Mouse (Mus musculus): ENCODE data around the gene 4931414P19Rik. TPM values are rescaled to one million over a fixed set of nuclear protein-coding genes. Genes with fewer than 3 reads are reported as not detected.

4931414P19Rik gene
- polyA plus RNA-seq, 1 experiment from 2014 or later = 7.7 TPM

DNA sequence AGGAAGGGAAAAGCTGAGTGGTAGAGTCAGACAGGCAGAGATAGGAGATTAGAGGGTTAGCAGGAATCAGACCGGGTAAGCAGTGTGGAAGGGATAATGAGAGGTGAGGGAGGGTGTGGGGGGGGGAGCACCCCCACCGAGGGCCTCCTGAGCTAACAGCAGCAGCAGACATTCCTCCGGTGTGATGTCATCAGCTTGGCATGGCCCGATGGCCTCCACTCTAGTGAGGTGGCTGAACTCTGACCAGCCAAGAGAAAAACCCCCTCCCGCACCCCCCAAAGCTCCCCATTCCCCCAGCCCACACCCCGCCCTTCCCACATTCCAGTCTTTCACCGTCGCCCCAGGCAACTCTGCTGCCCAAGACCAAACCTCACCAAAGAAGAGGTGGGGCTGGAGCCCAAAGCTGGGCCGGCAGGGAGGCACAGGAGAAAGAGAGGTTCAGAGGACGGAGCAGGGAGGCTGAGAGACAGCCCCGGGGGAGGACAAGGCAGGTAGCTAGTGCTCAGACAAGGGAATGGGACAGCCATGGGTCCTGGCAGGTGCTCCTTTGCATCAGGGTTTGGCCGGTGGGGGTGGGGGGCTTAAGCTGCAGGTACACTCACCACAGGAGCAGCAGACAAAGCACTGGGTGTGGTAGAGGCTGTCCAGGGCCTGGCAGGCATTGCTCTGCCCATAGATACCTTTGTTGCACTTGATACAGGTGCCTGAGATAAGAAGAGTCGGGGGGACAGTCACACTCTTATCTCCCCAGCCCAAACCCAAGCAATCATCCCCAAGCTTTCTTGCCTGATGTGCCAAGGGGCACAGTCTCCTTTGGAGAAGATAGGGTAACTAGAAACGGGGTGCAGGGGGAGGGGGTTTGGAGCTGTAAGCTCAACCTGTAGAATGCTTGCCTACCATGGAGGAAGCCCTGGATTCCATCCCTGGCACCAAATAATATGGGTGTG, 32.7 kb downstream of the 4931414P19Rik start:
- peaks cover 40% of the 10 kb centered on the region for H3K4me1 ChIP-seq (ENCODE audit: control insufficient read depth, insufficient read depth, low read length)
- peak overlapping the region; percentile 20 for H3K9ac ChIP-seq (ENCODE audit: low read depth, low read length)
- H3K4me3 ChIP-seq (ENCODE audit: low read length) = peak overlapping the region; percentile 95; the same call in 1 of the 2 replicates
- H3K27ac ChIP-seq (ENCODE audit: low read depth, low read length) = peak overlapping the region; percentile 65
- H3K27me3 ChIP-seq (ENCODE audit: control insufficient read depth, insufficient read depth, low read length) = no peaks in the 10 kb centered on the region
- H3K36me3 ChIP-seq (ENCODE audit: control insufficient read depth, insufficient read depth, low read length) = peaks cover 39% of the 10 kb centered on the region
- peak; percentile 5; the same call in 1 of the 2 replicates for ATAC-seq (ENCODE audit: low FRiP score, low TSS enrichment)
- H3K4me2 ChIP-seq (replicated peaks; ENCODE audit: low read depth, low read length) = peak overlapping the region; percentile 90
- WGBS = 14% methylated on average over 14 of the region's 14 CpGs
- H3K9me3 ChIP-seq (ENCODE audit: control insufficient read depth, low read length) = no peaks in the 10 kb centered on the region

DNA sequence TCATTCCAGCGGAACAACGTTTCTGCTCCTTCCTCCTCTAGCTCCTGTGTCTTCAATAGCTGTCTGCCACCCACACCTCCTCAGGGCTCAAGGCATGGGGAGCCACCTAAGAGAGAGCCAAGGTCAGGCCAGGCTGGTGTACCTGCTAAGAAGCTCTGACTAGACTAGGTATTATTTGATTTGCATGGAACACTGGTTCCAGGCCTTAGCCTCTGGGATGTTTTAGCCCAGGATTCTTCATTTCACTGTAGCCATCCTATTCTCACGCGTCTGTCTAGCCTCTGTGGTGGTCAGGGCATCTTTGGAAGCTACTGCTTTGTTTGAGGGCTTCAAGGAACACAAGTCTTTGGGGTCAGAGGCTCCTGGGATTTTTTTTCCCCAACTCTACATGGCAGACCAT, 33.7 kb downstream of the 4931414P19Rik start:
- Histone ChIP-seq H3K27me3 (ENCODE audit: control insufficient read depth, insufficient read depth, low read length) (no peaks in the 10 kb centered on the region), H3K4me3 (ENCODE audit: low read length) (no peak overlapping the region), H3K4me1 (ENCODE audit: control insufficient read depth, insufficient read depth, low read length) (peaks cover 40% of the 10 kb centered on the region), H3K36me3 (ENCODE audit: control insufficient read depth, insufficient read depth, low read length) (peaks cover 48% of the 10 kb centered on the region), H3K9me3 (ENCODE audit: control insufficient read depth, low read length) (no peaks in the 10 kb centered on the region), H3K9ac (ENCODE audit: low read depth, low read length) (no peak overlapping the region), H3K27ac (ENCODE audit: low read depth, low read length) (peak overlapping the region; percentile 65; the same call in 1 of the 2 replicates), H3K4me2 (replicated peaks; ENCODE audit: low read depth, low read length) (no peak overlapping the region; the same call in 1 of the 2 replicates)
- WGBS = 68% methylated on average over 4 of the region's 4 CpGs
- ATAC-seq (ENCODE audit: low FRiP score, low TSS enrichment) = no peak

DNA sequence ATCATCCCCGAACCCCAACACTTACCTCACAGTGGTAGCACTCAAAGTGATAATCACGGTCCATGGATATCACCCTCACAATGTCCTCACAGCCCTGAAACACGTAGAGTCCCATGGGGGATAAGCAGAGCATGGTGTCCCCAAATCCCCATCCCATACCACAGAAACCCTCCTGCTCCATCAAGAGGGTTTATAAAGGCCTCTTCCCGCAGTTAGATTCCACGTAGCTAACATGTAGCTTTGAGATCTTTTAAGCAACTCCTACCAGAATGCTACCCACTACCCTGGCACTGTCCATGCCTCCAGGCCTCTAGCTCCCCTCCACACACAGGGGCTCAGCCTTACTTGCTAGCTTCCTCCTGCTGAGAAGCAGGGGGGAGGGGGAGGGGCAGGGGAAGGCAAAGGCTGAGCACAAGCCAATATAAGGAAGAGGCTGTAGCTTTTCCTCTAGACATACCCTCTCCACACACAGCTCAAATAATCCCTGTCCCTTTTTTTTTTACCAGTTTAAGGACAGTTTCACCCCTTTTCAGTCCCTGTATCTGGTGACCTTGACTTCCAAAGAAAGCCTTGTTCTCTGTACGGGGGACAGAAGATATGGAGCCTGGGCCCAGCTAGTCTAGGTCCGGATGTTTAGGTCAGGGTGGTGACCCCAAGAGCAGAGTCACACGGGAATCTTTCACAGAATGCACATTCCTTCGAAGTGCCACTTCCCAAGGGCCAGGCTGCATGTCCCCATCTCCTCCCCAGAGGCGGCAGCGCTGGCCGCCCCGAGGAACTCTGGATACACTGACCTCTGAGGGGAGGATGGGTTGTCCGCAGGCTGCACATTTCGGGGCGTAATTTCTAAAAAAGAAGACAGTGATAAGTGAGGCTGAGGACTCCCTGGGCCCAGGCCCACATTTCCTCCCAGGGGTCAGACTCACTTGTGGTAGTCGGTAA, 36.1 kb downstream of the 4931414P19Rik start:
- Histone ChIP-seq H3K36me3 (ENCODE audit: control insufficient read depth, insufficient read depth, low read length) (peaks cover 53% of the 10 kb centered on the region), H3K9ac (ENCODE audit: low read depth, low read length) (no peak overlapping the region), H3K9me3 (ENCODE audit: control insufficient read depth, low read length) (no peaks in the 10 kb centered on the region), H3K27me3 (ENCODE audit: control insufficient read depth, insufficient read depth, low read length) (no peaks in the 10 kb centered on the region), H3K4me1 (ENCODE audit: control insufficient read depth, insufficient read depth, low read length) (peaks cover 32% of the 10 kb centered on the region), H3K4me2 (replicated peaks; ENCODE audit: low read depth, low read length) (no peak overlapping the region), H3K27ac (ENCODE audit: low read depth, low read length) (no peak overlapping the region), H3K4me3 (ENCODE audit: low read length) (no peak overlapping the region)
- ATAC-seq (ENCODE audit: low FRiP score, low TSS enrichment) = no peak
- WGBS = 68% methylated on average over 17 of the region's 17 CpGs

DNA sequence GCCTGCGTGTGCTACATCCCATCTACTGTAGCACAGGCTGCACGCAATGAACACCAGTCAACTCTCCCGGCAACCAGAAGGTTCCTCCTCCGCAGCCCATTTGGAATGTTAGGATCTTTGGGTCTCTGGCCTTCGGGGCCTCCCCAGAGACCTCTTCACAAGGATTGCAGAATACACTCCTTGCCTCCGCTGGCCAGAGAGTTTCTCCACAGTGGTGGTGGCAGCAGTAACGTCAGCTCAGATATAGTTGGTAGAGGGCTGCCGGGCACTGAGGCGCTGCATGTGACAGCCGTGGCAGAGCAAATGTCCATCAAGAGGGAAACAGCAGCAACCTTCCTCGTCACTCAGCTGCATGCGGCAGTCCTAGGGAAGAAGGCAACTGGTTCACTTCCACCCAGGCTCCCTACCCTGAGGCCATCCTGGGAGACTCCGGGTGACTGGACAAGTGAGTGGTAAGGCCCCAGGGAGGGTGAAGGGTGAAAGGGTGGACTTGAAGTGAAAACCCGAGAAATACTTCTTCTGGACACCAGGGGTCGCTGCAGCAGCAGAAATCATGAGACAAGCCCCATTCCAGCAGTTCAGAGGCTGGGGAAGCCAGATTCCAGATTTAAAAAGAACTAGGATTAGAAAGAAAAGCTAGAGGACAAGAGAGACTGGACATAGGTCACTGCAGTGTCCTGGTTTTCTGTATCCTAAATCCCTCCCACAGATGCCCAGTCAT, 36.9 kb downstream of the 4931414P19Rik start:
- ATAC-seq (ENCODE audit: low FRiP score, low TSS enrichment) = no peak
- Histone ChIP-seq H3K27me3 (ENCODE audit: control insufficient read depth, insufficient read depth, low read length) (no peaks in the 10 kb centered on the region), H3K9ac (ENCODE audit: low read depth, low read length) (no peak overlapping the region), H3K4me2 (replicated peaks; ENCODE audit: low read depth, low read length) (no peak overlapping the region), H3K4me3 (ENCODE audit: low read length) (no peak overlapping the region), H3K4me1 (ENCODE audit: control insufficient read depth, insufficient read depth, low read length) (peaks cover 24% of the 10 kb centered on the region), H3K27ac (ENCODE audit: low read depth, low read length) (no peak overlapping the region), H3K9me3 (ENCODE audit: control insufficient read depth, low read length) (no peaks in the 10 kb centered on the region), H3K36me3 (ENCODE audit: control insufficient read depth, insufficient read depth, low read length) (peaks cover 53% of the 10 kb centered on the region)
- 73% methylated on average over 15 of the region's 15 CpGs for WGBS

DNA sequence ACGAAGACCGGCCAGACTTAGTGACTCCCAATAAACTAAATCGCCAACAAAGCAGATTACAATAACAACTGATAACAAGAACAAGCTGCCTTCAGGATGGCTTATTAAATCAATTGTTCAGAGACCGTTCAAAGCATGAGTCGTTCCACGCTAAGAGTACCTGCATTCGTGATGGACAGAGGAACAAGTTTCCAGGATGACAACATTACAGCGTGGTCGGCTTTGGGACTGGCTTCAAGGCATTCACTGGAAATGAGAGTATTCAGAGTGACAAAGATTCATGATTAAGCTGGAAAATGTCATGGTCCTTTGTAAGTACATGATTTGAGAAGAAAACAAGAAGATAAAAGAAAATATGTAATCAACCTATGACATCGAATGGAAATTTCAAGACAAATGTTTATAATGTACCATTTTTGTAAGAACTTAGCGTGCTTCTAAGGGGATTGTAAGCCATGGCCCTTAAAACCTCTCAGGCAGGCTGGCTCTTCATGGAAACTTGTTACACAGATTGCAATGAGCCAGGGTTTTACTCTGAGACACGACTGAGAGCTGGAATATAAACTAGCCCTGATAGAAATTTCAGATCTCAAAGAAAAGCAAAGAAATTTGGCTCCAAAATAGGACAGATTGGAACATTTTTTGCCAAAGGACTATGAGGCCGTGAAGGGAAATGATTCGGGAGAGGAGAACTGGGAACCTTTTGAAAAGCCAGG, 45.1 kb downstream of the 4931414P19Rik start:
- H3K27me3 ChIP-seq (ENCODE audit: control insufficient read depth, insufficient read depth, low read length) = no peaks in the 10 kb centered on the region
- no peaks in the 10 kb centered on the region for H3K9me3 ChIP-seq (ENCODE audit: control insufficient read depth, low read length)
- H3K4me1 ChIP-seq (ENCODE audit: control insufficient read depth, insufficient read depth, low read length) = no peaks in the 10 kb centered on the region
- no peak overlapping the region for H3K27ac ChIP-seq (ENCODE audit: low read depth, low read length)
- H3K4me2 ChIP-seq (replicated peaks; ENCODE audit: low read depth, low read length) = no peak overlapping the region
- H3K4me3 ChIP-seq (ENCODE audit: low read length) = no peak overlapping the region
- no peaks in the 10 kb centered on the region for H3K36me3 ChIP-seq (ENCODE audit: control insufficient read depth, insufficient read depth, low read length)
- WGBS = 82% methylated on average over 14 of the region's 14 CpGs
- no peak for ATAC-seq (ENCODE audit: low FRiP score, low TSS enrichment)
- no peak overlapping the region for H3K9ac ChIP-seq (ENCODE audit: low read depth, low read length)

DNA sequence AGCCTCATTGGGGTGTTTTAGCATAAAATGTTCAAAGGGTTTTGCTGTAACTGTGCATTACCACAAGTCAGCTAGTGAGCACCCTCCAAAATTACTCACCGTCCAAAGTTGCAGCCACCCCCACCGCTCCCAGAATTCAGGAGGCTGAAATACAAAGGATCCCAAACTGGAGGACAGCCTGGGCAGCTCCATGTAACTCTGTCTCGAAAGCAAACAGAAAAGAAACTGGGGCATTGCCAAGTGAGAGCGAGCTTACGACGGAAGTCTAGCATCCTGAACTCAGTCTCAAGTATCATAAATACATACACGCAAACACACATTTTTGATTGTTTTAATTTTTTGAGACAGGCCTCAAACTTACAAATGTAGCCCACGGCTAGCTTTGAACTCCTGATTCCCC, 48.5 kb downstream of the 4931414P19Rik start:
- ATAC-seq (ENCODE audit: low FRiP score, low TSS enrichment) = no peak

DNA sequence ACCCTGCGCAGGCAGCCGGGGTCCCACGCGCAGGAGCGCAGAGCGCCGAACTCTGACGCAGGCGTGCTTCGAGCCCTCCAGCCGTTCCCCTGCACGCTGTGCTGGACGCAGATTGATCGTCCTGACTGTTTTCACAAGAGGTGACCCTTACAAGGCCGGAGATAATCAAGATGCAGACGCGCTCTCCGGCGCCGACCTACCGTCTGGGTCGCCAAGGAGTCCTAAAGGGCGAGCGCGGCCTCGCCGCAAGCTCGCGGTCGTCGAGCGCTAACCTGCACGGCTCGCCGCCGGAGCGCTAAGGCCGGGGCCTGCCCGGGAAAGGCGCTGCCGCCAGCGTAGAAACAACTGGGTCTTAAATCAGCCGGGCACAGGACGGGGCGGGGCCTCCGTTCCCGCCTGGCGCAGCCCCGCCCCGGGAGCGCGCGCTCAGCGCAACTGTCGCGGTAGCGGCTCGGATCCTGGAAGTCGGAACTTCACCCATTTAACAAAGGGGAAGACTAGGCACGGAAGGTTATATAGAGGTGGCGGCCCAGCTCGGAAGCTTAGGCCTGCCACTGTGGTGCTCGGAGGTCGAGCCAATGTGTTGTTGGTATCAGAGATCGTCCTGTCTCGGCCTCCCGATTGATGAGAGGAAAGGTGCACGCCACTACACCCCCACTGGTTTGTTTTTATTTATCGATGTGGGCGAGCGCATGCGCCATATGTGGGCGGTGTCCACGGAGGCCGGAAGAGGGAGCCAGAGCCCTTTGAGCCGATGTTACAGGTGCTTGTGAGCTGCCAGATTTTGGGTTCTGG, 51.6 kb downstream of the 4931414P19Rik start, which contains the start of gene Haus4:
TSS of gene Haus4 (minus strand) at position 642 of the 795 bp plus-strand sequence.
- no peaks in the 10 kb centered on the region for H3K27me3 ChIP-seq (ENCODE audit: control insufficient read depth, insufficient read depth, low read length)
- peak within 1 kb of the TSS; percentile 70 for H3K9ac ChIP-seq (ENCODE audit: low read depth, low read length)
- peaks cover 11% of the 10 kb centered on the region for H3K36me3 ChIP-seq (ENCODE audit: control insufficient read depth, insufficient read depth, low read length)
- H3K4me1 ChIP-seq (ENCODE audit: control insufficient read depth, insufficient read depth, low read length) = peaks cover 7% of the 10 kb centered on the region; the same call in 1 of the 2 replicates
- peak within 1 kb of the TSS; percentile 84 for H3K4me2 ChIP-seq (replicated peaks; ENCODE audit: low read depth, low read length)
- under 1% methylated on average over 76 of the region's 76 CpGs for WGBS
- H3K27ac ChIP-seq (ENCODE audit: low read depth, low read length) = peak within 1 kb of the TSS; percentile 85; the same call in 1 of the 2 replicates
- peak; percentile 95 for ATAC-seq (ENCODE audit: low FRiP score, low TSS enrichment)
- peak within 1 kb of the TSS; percentile 58 for H3K4me3 ChIP-seq (ENCODE audit: low read length)
- no peaks in the 10 kb centered on the region for H3K9me3 ChIP-seq (ENCODE audit: control insufficient read depth, low read length)

More for the DNA sequence above, 48.5 kb downstream of the 4931414P19Rik start:
- Histone ChIP-seq H3K4me2 (replicated peaks; ENCODE audit: low read depth, low read length) (no peak overlapping the region), H3K9ac (ENCODE audit: low read depth, low read length) (no peak overlapping the region), H3K4me3 (ENCODE audit: low read length) (no peak overlapping the region), H3K4me1 (ENCODE audit: control insufficient read depth, insufficient read depth, low read length) (peaks cover 7% of the 10 kb centered on the region; the same call in 1 of the 2 replicates), H3K36me3 (ENCODE audit: control insufficient read depth, insufficient read depth, low read length) (no peaks in the 10 kb centered on the region), H3K27me3 (ENCODE audit: control insufficient read depth, insufficient read depth, low read length) (no peaks in the 10 kb centered on the region), H3K9me3 (ENCODE audit: control insufficient read depth, low read length) (no peaks in the 10 kb centered on the region), H3K27ac (ENCODE audit: low read depth, low read length) (no peak overlapping the region)
- WGBS = 82% methylated on average over 8 of the region's 8 CpGs
